Mouse (Mus musculus) CD4-positive, CD25-positive, alpha-beta regulatory T cell, adult 4 months (primary cell): ENCODE measurements around the gene Rps27rt. TPM values are rescaled to one million over a fixed set of nuclear protein-coding genes. Genes with fewer than 3 reads are reported as not detected.

Experiments
- polyA plus RNA-seq, 2 experiments: library from polyadenylated mRNA; unstranded; fragments of 100-300 nt; shearing (Covaris generic); gene quantifications; one replicate each; pipeline ENCODE4 v1.2.1; 2017

Rps27rt gene
- polyA plus RNA-seq, 2 experiments from 2014 or later: 2,534 to 6,238 TPM

Other genes starting within 250 kb of the Rps27rt start
- gene Cmtm7, start 200.9 kb downstream of the Rps27rt start, polyA plus RNA-seq: 10 to 100 TPM; 78.3 to 83.4 TPM
- not detected for gene Cmtm8, start 138.6 kb downstream of the Rps27rt start, polyA plus RNA-seq
- 10 to 100 TPM; 17.5 to 26.8 TPM for gene Gpd1l, start 48.8 kb downstream of the Rps27rt start, polyA plus RNA-seq
- gene Osbpl10, start 4.2 kb downstream of the Rps27rt start, polyA plus RNA-seq: not detected